Mouse (Mus musculus) liver, embryonic 14.5 days (tissue): Measurements from ENCODE around the gene Lamp2. TPM values are rescaled to one million over a fixed set of nuclear protein-coding genes. Genes with fewer than 3 reads are reported as not detected.

Experiments
- ATAC-seq: fragments of 200-750 bp; cut with Nextera tagmentation; 2 replicates; pipeline ENCODE4 v1.8.0; 2017; ENCODE audit warnings: moderate number of reproducible peaks, mild to moderate bottlenecking, moderate library complexity; ENCODE audit not compliant: insufficient read depth
- DNase-seq, 3 experiments: peaks; one replicate each; pipeline ENCODE4 v3.0.0-alpha.2; 2012 to 2013; ENCODE audit warnings: low read depth in 3 of 3, low spot score in 3 of 3
- H3K27ac ChIP-seq: fragments of 300-500 bp; sonication (generic); 2 replicates; pipeline ENCODE4 v1.5.1; 2014; ENCODE audit warnings: moderate library complexity, mild to moderate bottlenecking, control low read depth, inconsistent platforms
- H3K27me3 ChIP-seq: fragments of 300-500 bp; sonication (generic); 2 replicates; pipeline ENCODE4 v1.6.1; 2014; ENCODE audit warnings: mild to moderate bottlenecking, low read length, moderate library complexity; ENCODE audit not compliant: control insufficient read depth, insufficient read depth
- H3K36me3 ChIP-seq: fragments of 300-500 bp; sonication (generic); replicated peaks from 2 replicates; pipeline ENCODE4 v1.6.1; 2014; ENCODE audit warnings: low read depth; ENCODE audit not compliant: control insufficient read depth, insufficient read depth
- H3K4me1 ChIP-seq, 2 experiments: fragments of 200-500 bp in 1 of 2; fragments of 300-500 bp in 1 of 2; sonication (generic) in 1 of 2; replicated peaks; 2 replicates each; pipeline ENCODE4 v1.6.1; 2012 to 2014; ENCODE audit warnings: antibody characterized with exemption in 1 of 2, inconsistent platforms in 1 of 2, low read length in 1 of 2; ENCODE audit not compliant: control insufficient read depth in 2 of 2, insufficient read depth in 2 of 2
- H3K4me2 ChIP-seq: fragments of 300-500 bp; sonication (generic); 2 replicates; pipeline ENCODE4 v1.6.1; 2014; ENCODE audit warnings: low read depth, mild to moderate bottlenecking, control low read depth, moderate library complexity
- H3K4me3 ChIP-seq, 2 experiments: fragments of 200-500 bp in 1 of 2; fragments of 300-500 bp in 1 of 2; sonication (generic) in 1 of 2; 2 replicates each; pipeline ENCODE4 v1.5.1; 2012 to 2014; ENCODE audit warnings: low read depth in 2 of 2, low read length in 2 of 2, mild to moderate bottlenecking in 2 of 2, control low read depth in 1 of 2, inconsistent platforms in 1 of 2, moderate library complexity in 1 of 2; ENCODE audit not compliant: insufficient read depth in 1 of 2
- H3K9ac ChIP-seq: fragments of 300-500 bp; sonication (generic); replicated peaks from 2 replicates; pipeline ENCODE4 v1.6.1; 2014; ENCODE audit warnings: mild to moderate bottlenecking, control low read depth, moderate library complexity
- H3K9me3 ChIP-seq: fragments of 300-500 bp; sonication (generic); 2 replicates; pipeline ENCODE4 v1.6.1; 2016; ENCODE audit warnings: low read length, mixed read lengths; ENCODE audit not compliant: control insufficient read depth
- CTCF ChIP-seq: IDR thresholded peaks from 2 replicates; pipeline ENCODE4 v1.5.1; 2016; ENCODE audit warnings: antibody characterized with exemption, low read depth, control low read depth
- EP300 ChIP-seq: IDR thresholded peaks from 2 replicates; pipeline ENCODE4 v1.6.1; 2016; ENCODE audit warnings: antibody characterized with exemption, low read depth
- WGBS: fragments of 180-500 bp; shearing (Covaris S2); extraction: QIAGEN DNeasy Blood & Tissue Kit; methylation state at CpG from one replicate; pipeline ENCODE4 v1.1.7; 2014; ENCODE audit not compliant: insufficient replicate concordance; 5-methylcytosine and 5-hydroxymethylcytosine counted together
- polyA plus RNA-seq, 2 experiments: library from polyadenylated mRNA; depleted of rRNA in 1 of 2; stranded (reverse) in 1 of 2; unstranded in 1 of 2; fragments of >200 nt; fragmentation: Nextera tagmentation in 1 of 2; extraction: Ambion mirVana in 1 of 2; gene quantifications; 2 replicates each; pipeline versions ENCODE4 v1.2.1 to v1.2.3; 2012 to 2014

The Lamp2 gene
- polyA plus RNA-seq, 2 experiments, result 30.6 to 79.2 TPM

DNA sequence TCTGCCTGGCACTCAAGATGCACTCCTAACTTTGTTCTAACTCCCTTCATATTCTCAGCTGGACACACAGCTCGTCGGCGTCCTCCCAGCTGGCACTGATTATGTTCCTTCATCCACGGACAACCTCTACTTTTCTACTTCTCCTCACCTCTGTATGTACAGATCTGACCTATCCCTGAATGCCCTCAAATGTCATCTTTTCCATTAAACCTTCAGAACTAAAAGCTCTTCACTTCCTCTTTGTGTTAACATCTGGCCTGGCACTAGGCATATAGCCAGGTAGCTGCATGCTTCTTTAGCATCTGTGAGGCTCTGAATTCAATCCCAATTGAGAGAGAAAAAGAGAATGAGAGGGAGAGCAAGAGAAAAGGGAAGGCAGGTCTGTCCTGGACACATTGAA lies 26.8 kb downstream of the Lamp2 start:
- Histone ChIP-seq H3K4me3 (no peak overlapping the region), H3K4me2 (no peak overlapping the region), H3K27ac (no peak overlapping the region), H3K9me3 (no peaks in the 10 kb centered on the region), H3K9ac (no peak overlapping the region), H3K36me3 (no peaks in the 10 kb centered on the region), H3K27me3 (no peaks in the 10 kb centered on the region), H3K4me1 (no peaks in the 10 kb centered on the region)
- 66% methylated on average over 4 of the region's 4 CpGs for WGBS
- TF ChIP-seq EP300 (no peak), CTCF (no peak)
- DNase-seq, result no peak
- ATAC-seq, result no peak

GRCm38 (mm10) chrX:38428818-38429440 lies 27.3 kb downstream of the Lamp2 start:
- Histone ChIP-seq H3K9me3 (no peaks in the 10 kb centered on the region), H3K27me3 (no peaks in the 10 kb centered on the region), H3K36me3 (no peaks in the 10 kb centered on the region), H3K27ac (no peak overlapping the region), H3K9ac (no peak overlapping the region), H3K4me1 (no peaks in the 10 kb centered on the region), H3K4me2 (no peak overlapping the region), H3K4me3 (no peak overlapping the region)
- ATAC-seq (no peak), DNase-seq (no peak)
- 76% methylated on average over 3 of the region's 3 CpGs for WGBS
- TF ChIP-seq CTCF (no peak), EP300 (no peak)

DNA sequence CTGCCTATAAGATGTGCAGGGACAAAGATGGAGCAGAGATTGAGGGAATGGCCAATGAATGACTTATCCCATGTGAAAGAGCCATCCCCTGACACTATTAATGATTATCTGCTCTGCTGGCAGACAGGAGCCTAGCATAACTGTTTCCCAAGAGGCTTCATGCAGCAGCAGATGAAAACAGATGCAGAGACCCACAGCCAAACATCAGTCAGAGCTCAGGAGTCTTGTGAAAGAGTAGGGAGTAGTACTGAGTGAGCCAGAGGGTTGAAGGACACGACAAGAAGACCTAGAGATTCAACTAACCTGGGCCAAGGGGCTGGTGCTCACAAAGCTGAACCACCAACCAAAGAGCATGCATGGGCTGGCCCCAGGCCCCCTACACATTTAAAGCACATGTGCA lies 30.2 kb downstream of the Lamp2 start:
- H3K9ac ChIP-seq, result no peak overlapping the region
- H3K27ac ChIP-seq, result no peak overlapping the region
- no peaks in the 10 kb centered on the region for H3K36me3 ChIP-seq
- H3K27me3 ChIP-seq, result no peaks in the 10 kb centered on the region
- H3K4me2 ChIP-seq, result no peak overlapping the region
- 58% methylated on average over 1 of the region's 1 CpGs for WGBS
- TF ChIP-seq EP300, result no peak
- TF ChIP-seq CTCF, result no peak
- no peaks in the 10 kb centered on the region for H3K9me3 ChIP-seq
- no peaks in the 10 kb centered on the region for H3K4me1 ChIP-seq
- DNase-seq, result no peak
- H3K4me3 ChIP-seq, result no peak overlapping the region
- no peak for ATAC-seq

- Histone ChIP-seq H3K27me3 (no peaks in the 10 kb centered on the region), H3K4me2 (no peak overlapping the region), H3K4me1 (no peaks in the 10 kb centered on the region), H3K9me3 (no peaks in the 10 kb centered on the region), H3K27ac (no peak overlapping the region), H3K9ac (no peak overlapping the region), H3K36me3 (no peaks in the 10 kb centered on the region), H3K4me3 (no peak overlapping the region)
- no peak for DNase-seq
- TF ChIP-seq CTCF (no peak), EP300 (no peak)
- 64% methylated on average over 3 of the region's 3 CpGs for WGBS
- no peak for ATAC-seq
Measured at GRCm38 (mm10) chrX:38423096-38423495, 33.2 kb downstream of the Lamp2 start.

GRCm38 (mm10) chrX:38422396-38422795 lies 33.9 kb downstream of the Lamp2 start:
- Histone ChIP-seq H3K4me1 (no peaks in the 10 kb centered on the region), H3K4me2 (no peak overlapping the region), H3K9ac (no peak overlapping the region), H3K4me3 (no peak overlapping the region), H3K27ac (no peak overlapping the region), H3K27me3 (no peaks in the 10 kb centered on the region), H3K36me3 (no peaks in the 10 kb centered on the region), H3K9me3 (no peaks in the 10 kb centered on the region)
- 60% methylated on average over 3 of the region's 3 CpGs for WGBS
- ATAC-seq (no peak), DNase-seq (no peak)
- TF ChIP-seq EP300 (no peak), CTCF (no peak)
